Mouse (Mus musculus) brain, embryonic 14.5 days (tissue): ENCODE results near the gene Gatc. TPM values are rescaled to one million over a fixed set of nuclear protein-coding genes. Genes with fewer than 3 reads are reported as not detected.
A peak's percentile ranks its signal among the peaks of the same experiment; 100 is the strongest.

Experiments
- DNase-seq: peaks from one replicate; pipeline ENCODE4 v3.0.0-alpha.2; 2011; ENCODE audit warnings: low read depth
- CTCF ChIP-seq: fragments of 200-500 bp; IDR thresholded peaks from 2 replicates; pipeline ENCODE4 v1.5.1; 2012; ENCODE audit warnings: inconsistent platforms, mild to moderate bottlenecking, moderate library complexity, borderline replicate concordance; ENCODE audit not compliant: insufficient read depth, insufficient read length; ENCODE audit errors: extremely low read depth
- POLR2A ChIP-seq: fragments of 200-500 bp; IDR thresholded peaks from 2 replicates; pipeline ENCODE4 v1.6.1; 2012; ENCODE audit warnings: mild to moderate bottlenecking, inconsistent platforms, borderline replicate concordance; ENCODE audit not compliant: poor library complexity, insufficient read depth, insufficient read length, severe bottlenecking; ENCODE audit errors: extremely low read depth
- polyA plus RNA-seq: library from polyadenylated mRNA; depleted of rRNA; stranded (reverse); fragments of >200 nt; gene quantifications from 2 replicates; pipeline ENCODE4 v1.2.3, GENCODE M21; 2012; rRNA removed

Gatc gene
- polyA plus RNA-seq, 1 experiment: 36.9 TPM

DNA sequence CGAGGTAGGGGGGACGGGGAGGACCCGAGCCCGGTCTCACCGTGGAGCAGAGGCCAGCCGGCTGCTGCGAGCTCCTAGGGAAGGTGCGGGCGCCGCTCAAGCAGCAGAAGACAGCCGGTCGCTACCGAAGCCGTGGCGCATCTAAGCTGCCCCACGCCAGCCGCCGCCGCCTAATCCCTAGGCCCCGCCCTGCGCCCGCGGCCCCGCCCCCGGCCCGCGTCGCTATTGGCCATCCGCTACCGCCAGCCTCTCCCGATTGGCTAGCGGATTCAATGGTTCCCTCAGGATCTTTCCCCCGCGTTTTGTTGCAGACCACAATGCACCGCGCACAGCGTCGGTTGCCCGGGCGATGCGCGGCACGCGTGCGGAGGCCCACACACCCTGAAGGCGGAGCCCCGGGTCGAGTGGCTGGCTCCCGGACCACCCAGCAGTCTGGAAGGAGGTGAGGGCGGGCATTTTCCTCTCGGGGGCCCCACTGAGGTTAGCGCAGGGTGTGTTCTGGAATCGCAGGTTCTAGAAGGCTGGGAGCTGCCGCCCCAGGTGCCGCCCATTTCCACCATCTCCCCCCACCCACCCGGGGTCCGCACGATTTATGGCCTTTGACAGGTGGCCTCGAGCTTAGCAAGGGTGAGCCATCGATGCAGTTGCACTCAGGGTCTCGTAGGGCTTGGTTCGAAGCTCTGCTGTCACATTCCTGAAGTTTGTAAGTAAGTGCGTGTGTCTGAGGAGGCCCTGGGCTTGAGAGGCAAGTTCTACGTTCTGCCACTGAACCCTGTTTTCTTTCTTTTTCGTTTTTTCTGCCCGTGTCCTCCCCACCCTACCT, 40.0 kb downstream of the Gatc start, which contains the start of gene Dynll1:
Dynll1 (minus strand) TSS at position 208 of the 823 bp plus-strand sequence.
- TF ChIP-seq CTCF: no peak
- peak; percentile 94 for TF ChIP-seq POLR2A
- DNase-seq: peak; percentile 99

DNA sequence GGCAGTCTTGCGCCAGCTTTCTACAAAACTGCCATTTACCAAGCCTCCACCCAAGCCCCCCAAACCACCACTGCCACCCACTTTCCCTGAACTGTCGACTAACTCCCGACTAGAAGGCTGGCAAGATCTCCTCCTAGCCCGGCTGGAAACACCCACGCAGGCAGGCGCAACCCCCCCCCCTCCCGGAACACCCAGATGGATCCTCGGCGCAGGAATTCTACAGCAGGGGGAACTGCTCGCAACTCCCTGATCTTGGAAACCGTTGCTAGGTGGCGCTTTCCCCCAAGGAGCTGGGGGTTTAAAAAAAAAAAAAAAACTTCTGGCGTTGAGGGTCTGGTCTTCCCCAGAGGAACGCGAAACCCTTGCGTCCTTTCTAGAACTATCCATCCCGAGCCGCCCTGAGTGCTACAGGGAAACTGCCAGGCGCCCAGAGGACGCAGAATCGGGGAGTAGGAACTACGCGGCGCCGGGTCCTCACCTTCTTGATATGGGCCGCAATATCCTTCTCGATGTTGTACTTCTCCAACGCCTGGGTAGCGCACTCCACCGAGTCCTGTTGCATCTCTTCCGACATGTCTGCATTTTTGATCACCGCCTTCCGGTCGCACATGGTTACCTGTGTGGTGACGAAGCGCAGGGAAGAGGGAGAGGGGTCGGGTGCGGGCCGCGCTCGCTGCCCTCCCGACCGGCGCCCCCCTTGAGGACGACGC, 40.8 kb downstream of the Gatc start:
- TF ChIP-seq CTCF: peak; percentile 33; the same call in 1 of the 2 replicates
- TF ChIP-seq POLR2A: no peak

GRCm38 (mm10) chr5:115296347-115296746, 44.6 kb downstream of the Gatc start:
- DNase-seq: no peak
- TF ChIP-seq POLR2A: no peak
- no peak for TF ChIP-seq CTCF

More for the DNA sequence above, 40.8 kb downstream of the Gatc start:
- DNase-seq: peak; percentile 95

GRCm38 (mm10) chr5:115294173-115294572, 46.8 kb downstream of the Gatc start:
- TF ChIP-seq CTCF: peak; percentile 9; the same call in 1 of the 2 replicates
- TF ChIP-seq POLR2A: no peak
- DNase-seq: no peak

DNA sequence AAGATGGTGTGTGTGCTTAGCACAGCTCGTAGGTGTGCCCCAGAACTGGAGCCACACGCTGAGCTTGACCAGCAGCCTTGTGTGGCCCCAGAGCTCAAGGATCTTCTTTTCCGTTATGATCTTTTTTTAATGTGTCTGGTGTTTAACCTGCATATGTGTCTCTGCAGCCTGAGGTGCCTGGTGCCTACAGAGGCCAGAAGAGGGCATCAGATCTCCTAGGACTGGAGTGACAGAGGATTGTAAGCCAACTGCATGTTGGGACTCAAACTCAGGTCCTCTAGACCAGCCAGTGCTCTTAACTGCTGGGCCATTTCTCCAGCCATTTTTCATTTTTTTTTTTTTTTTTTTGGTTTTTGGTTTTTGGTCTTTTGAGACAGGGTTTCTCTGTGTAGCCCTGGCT, 56.2 kb downstream of the Gatc start:
- TF ChIP-seq POLR2A (no peak), CTCF (peak; percentile 33; the same call in 1 of the 2 replicates)
- peak; percentile 24 for DNase-seq

Other genes with a start within 250 kb of the Gatc start
- gene Gm10401, start 242.9 kb downstream of the Gatc start, polyA plus RNA-seq: not detected in 2 replicates
- gene Acads, start 221.8 kb downstream of the Gatc start, polyA plus RNA-seq: 25.1 and 27.0 TPM in 2 replicates
- 49.7 and 55.0 TPM in 2 replicates for gene Unc119b, start 206.2 kb downstream of the Gatc start, polyA plus RNA-seq
- gene Mlec, start 183.0 kb downstream of the Gatc start, polyA plus RNA-seq: 63.6 and 80.4 TPM in 2 replicates
- gene Cabp1, start 146.8 kb downstream of the Gatc start, polyA plus RNA-seq: 28.6 and 32.9 TPM in 2 replicates
- 57.0 and 82.5 TPM in 2 replicates for gene Pop5, start 105.3 kb downstream of the Gatc start, polyA plus RNA-seq
- gene Rnf10, start 68.3 kb downstream of the Gatc start, polyA plus RNA-seq: 200 and 220 TPM in 2 replicates
- 15.7 and 20.5 TPM in 2 replicates for gene Coq5, start 61.5 kb downstream of the Gatc start, polyA plus RNA-seq
- gene Dynll1, start 40.2 kb downstream of the Gatc start, polyA plus RNA-seq: 602 and 608 TPM in 2 replicates
- gene Srsf9, start 14.0 kb downstream of the Gatc start, polyA plus RNA-seq: 91.9 and 105 TPM in 2 replicates
- gene Triap1, start within 50 bp of the Gatc start, polyA plus RNA-seq: 25.6 and 30.3 TPM in 2 replicates
- 1,091 and 1,648 TPM in 2 replicates for gene Cox6a1, start 7.8 kb upstream of the Gatc start, polyA plus RNA-seq
- 232 and 238 TPM in 2 replicates for gene Msi1, start 88.4 kb upstream of the Gatc start, polyA plus RNA-seq
- not detected in 2 replicates for gene Pla2g1b, start 125.1 kb upstream of the Gatc start, polyA plus RNA-seq
- gene Sirt4, start 143.5 kb upstream of the Gatc start, polyA plus RNA-seq: 57.3 and 89.4 TPM in 2 replicates
- 46.9 and 49.7 TPM in 2 replicates for gene Pxn, start 165.5 kb upstream of the Gatc start, polyA plus RNA-seq
- 2,254 and 2,521 TPM in 2 replicates for gene Rplp0, start 218.3 kb upstream of the Gatc start, polyA plus RNA-seq
- gene Gcn1l1, start 224.1 kb upstream of the Gatc start, polyA plus RNA-seq: 43.0 and 68.7 TPM in 2 replicates